14 mouse cellular contexts compared by ENCODE assay signal in genomic region chr6:125496417-125496816, GRCm38 (mm10).
"Had no signal": no experiment of that assay in that cellular context is flagged by ENCODE, and none has a peak within 500 bp of the region (broad histone marks: within the 10 kb centered on the region; RNA-seq: fewer than 3 reads in every experiment).

No protein-coding gene starts in this region.

- H3K27ac ChIP-seq: midbrain, embryonic 10.5 days; midbrain, embryonic 12.5 days; neural tube, embryonic 12.5 days; stomach, embryonic 15.5 days; stomach, postnatal 0 days had no signal

- H3K4me2 ChIP-seq: lung, embryonic 14.5 days; midbrain, embryonic 12.5 days; neural tube, embryonic 12.5 days; stomach, embryonic 15.5 days had no signal

- H3K9me3 ChIP-seq: midbrain, embryonic 10.5 days; midbrain, embryonic 12.5 days; neural tube, embryonic 12.5 days; stomach, embryonic 15.5 days had no signal

- H3K4me3 ChIP-seq: midbrain, embryonic 10.5 days; midbrain, embryonic 12.5 days; neural tube, embryonic 12.5 days; stomach, embryonic 15.5 days had no signal

- DNase-seq: lung, adult 18-20 months; lung, embryonic 14.5 days; lung, postnatal 10 days; lung, postnatal 4 days; midbrain, embryonic 14.5 days; right cerebral cortex, postnatal 14 days; thymus, adult 18-20 months; thymus, postnatal 14 days; thymus, postnatal 36 days had no signal

- H3K27me3 ChIP-seq: stomach, embryonic 15.5 days had no signal

- H3K9ac ChIP-seq: lung, embryonic 14.5 days; midbrain, embryonic 12.5 days; neural tube, embryonic 12.5 days; stomach, embryonic 15.5 days had no signal

- H3K36me3 ChIP-seq: midbrain, embryonic 10.5 days; midbrain, embryonic 12.5 days; neural tube, embryonic 12.5 days; stomach, embryonic 15.5 days had no signal
